Mouse (Mus musculus) lung, embryonic 14.5 days (tissue): ENCODE results near the gene Lrrn2. TPM values are rescaled to one million over a fixed set of nuclear protein-coding genes. Genes with fewer than 3 reads are reported as not detected.
A peak's percentile ranks its signal among the peaks of the same experiment; 100 is the strongest.

Experiments used
- ATAC-seq: fragments of 200-750 bp; cut with Nextera tagmentation; 2 replicates; pipeline ENCODE4 v1.8.0; 2017; ENCODE audit warnings: mild to moderate bottlenecking, moderate TSS enrichment, moderate library complexity; ENCODE audit not compliant: insufficient read depth
- DNase-seq: peaks from one replicate; pipeline ENCODE4 v3.0.0-alpha.2; 2015
- H3K27ac ChIP-seq: fragments of 300-500 bp; sonication (generic); 2 replicates; pipeline ENCODE4 v1.5.1; 2014; ENCODE audit warnings: low read depth, mild to moderate bottlenecking, moderate library complexity
- H3K27me3 ChIP-seq: fragments of 300-500 bp; sonication (generic); 2 replicates; pipeline ENCODE4 v1.6.1; 2014; ENCODE audit warnings: low read length, control low read depth; ENCODE audit not compliant: insufficient read depth
- H3K36me3 ChIP-seq: fragments of 300-500 bp; sonication (generic); 2 replicates; pipeline ENCODE4 v1.6.1; 2014; ENCODE audit warnings: control low read depth; ENCODE audit not compliant: insufficient read depth
- H3K4me1 ChIP-seq: fragments of 300-500 bp; sonication (generic); 2 replicates; pipeline ENCODE4 v1.6.1; 2014; ENCODE audit warnings: antibody characterized with exemption, control low read depth; ENCODE audit not compliant: insufficient read depth
- H3K4me2 ChIP-seq: fragments of 300-500 bp; sonication (generic); 2 replicates; pipeline ENCODE4 v1.6.1; 2014; ENCODE audit warnings: mild to moderate bottlenecking
- H3K4me3 ChIP-seq: fragments of 300-500 bp; sonication (generic); 2 replicates; pipeline ENCODE4 v1.5.1; 2014; ENCODE audit warnings: low read depth, low read length
- H3K9ac ChIP-seq: fragments of 300-500 bp; sonication (generic); 2 replicates; pipeline ENCODE4 v1.6.1; 2014
- H3K9me3 ChIP-seq: fragments of 300-500 bp; sonication (generic); 2 replicates; pipeline ENCODE4 v1.6.1; 2016; ENCODE audit warnings: low read depth, low read length, control low read depth
- CTCF ChIP-seq: IDR thresholded peaks from 2 replicates; pipeline ENCODE4 v1.5.1; 2016; ENCODE audit warnings: antibody characterized with exemption, low read depth
- WGBS: fragments of 180-500 bp; shearing (Covaris S2); extraction: QIAGEN DNeasy Blood & Tissue Kit; methylation state at CpG from one replicate; pipeline ENCODE4 v1.1.7; 2014; 5-methylcytosine and 5-hydroxymethylcytosine counted together
- polyA plus RNA-seq: library from polyadenylated mRNA; unstranded; fragments of >200 nt; fragmentation: Nextera tagmentation; extraction: Ambion mirVana; gene quantifications from 2 replicates; pipeline ENCODE4 v1.2.1, GENCODE M21; 2014

Lrrn2 gene
- polyA plus RNA-seq, 1 experiment from 2014 or later = 3.2 TPM

GRCm38 (mm10) chr1:132885701-132886100 is 5.6 kb downstream of the Lrrn2 start:
- Histone ChIP-seq H3K4me1 (no peaks in the 10 kb centered on the region), H3K9me3 (no peaks in the 10 kb centered on the region), H3K4me2 (no peak overlapping the region), H3K4me3 (no peak overlapping the region), H3K9ac (no peak overlapping the region), H3K27me3 (peaks cover 24% of the 10 kb centered on the region), H3K36me3 (no peaks in the 10 kb centered on the region), H3K27ac (no peak overlapping the region)
- 30% methylated on average over 4 of the region's 4 CpGs for WGBS
- ATAC-seq = no peak
- no peak for TF ChIP-seq CTCF
- no peak for DNase-seq

GRCm38 (mm10) chr1:132886626-132887025 is 6.6 kb downstream of the Lrrn2 start:
- no peaks in the 10 kb centered on the region for H3K4me1 ChIP-seq
- TF ChIP-seq CTCF = no peak
- no peak overlapping the region for H3K9ac ChIP-seq
- peaks cover 15% of the 10 kb centered on the region; the same call in 1 of the 2 replicates for H3K27me3 ChIP-seq
- no peak for DNase-seq
- 52% methylated on average over 4 of the region's 4 CpGs for WGBS
- no peak overlapping the region for H3K27ac ChIP-seq
- no peaks in the 10 kb centered on the region for H3K9me3 ChIP-seq
- no peaks in the 10 kb centered on the region for H3K36me3 ChIP-seq
- no peak overlapping the region for H3K4me2 ChIP-seq
- no peak for ATAC-seq
- no peak overlapping the region for H3K4me3 ChIP-seq

GRCm38 (mm10) chr1:132888811-132889210 is 8.7 kb downstream of the Lrrn2 start:
- H3K36me3 ChIP-seq = no peaks in the 10 kb centered on the region
- no peak overlapping the region for H3K4me3 ChIP-seq
- no peak for TF ChIP-seq CTCF
- ATAC-seq = no peak
- H3K4me2 ChIP-seq = no peak overlapping the region
- H3K9ac ChIP-seq = no peak overlapping the region
- no peak overlapping the region for H3K27ac ChIP-seq
- H3K4me1 ChIP-seq = no peaks in the 10 kb centered on the region
- DNase-seq = no peak
- 69% methylated on average over 4 of the region's 4 CpGs for WGBS
- no peaks in the 10 kb centered on the region for H3K27me3 ChIP-seq
- no peaks in the 10 kb centered on the region for H3K9me3 ChIP-seq

GRCm38 (mm10) chr1:132890161-132890794 is 10.2 kb downstream of the Lrrn2 start:
- H3K4me2 ChIP-seq = no peak overlapping the region
- ATAC-seq (no peak), DNase-seq (peak; percentile 35)
- no peaks in the 10 kb centered on the region for H3K27me3 ChIP-seq
- WGBS = 65% methylated on average over 11 of the region's 11 CpGs
- TF ChIP-seq CTCF = no peak
- H3K9me3 ChIP-seq = no peaks in the 10 kb centered on the region
- H3K9ac ChIP-seq = no peak overlapping the region
- H3K4me1 ChIP-seq = no peaks in the 10 kb centered on the region
- H3K36me3 ChIP-seq = no peaks in the 10 kb centered on the region
- H3K4me3 ChIP-seq = no peak overlapping the region
- no peak overlapping the region for H3K27ac ChIP-seq

GRCm38 (mm10) chr1:132892065-132892464 is 12.0 kb downstream of the Lrrn2 start:
- 82% methylated on average over 2 of the region's 2 CpGs for WGBS
- DNase-seq (no peak), ATAC-seq (no peak)
- Histone ChIP-seq H3K4me2 (no peak overlapping the region), H3K9me3 (no peaks in the 10 kb centered on the region), H3K27ac (no peak overlapping the region), H3K27me3 (no peaks in the 10 kb centered on the region), H3K36me3 (no peaks in the 10 kb centered on the region), H3K9ac (no peak overlapping the region), H3K4me3 (no peak overlapping the region), H3K4me1 (no peaks in the 10 kb centered on the region)
- no peak for TF ChIP-seq CTCF

GRCm38 (mm10) chr1:132893311-132894077 is 13.4 kb downstream of the Lrrn2 start:
- Histone ChIP-seq H3K27me3 (no peaks in the 10 kb centered on the region), H3K9ac (no peak overlapping the region), H3K4me2 (no peak overlapping the region), H3K4me3 (no peak overlapping the region), H3K36me3 (no peaks in the 10 kb centered on the region), H3K4me1 (no peaks in the 10 kb centered on the region), H3K9me3 (no peaks in the 10 kb centered on the region), H3K27ac (no peak overlapping the region)
- no peak for TF ChIP-seq CTCF
- DNase-seq (no peak), ATAC-seq (no peak)
- WGBS = 44% methylated on average over 17 of the region's 17 CpGs

GRCm38 (mm10) chr1:132899029-132899428 is 19.0 kb downstream of the Lrrn2 start:
- Histone ChIP-seq H3K4me1 (no peaks in the 10 kb centered on the region), H3K9me3 (no peaks in the 10 kb centered on the region), H3K9ac (no peak overlapping the region), H3K27ac (no peak overlapping the region), H3K36me3 (no peaks in the 10 kb centered on the region), H3K27me3 (no peaks in the 10 kb centered on the region), H3K4me2 (no peak overlapping the region), H3K4me3 (no peak overlapping the region)
- TF ChIP-seq CTCF = no peak
- DNase-seq (no peak), ATAC-seq (no peak)
- WGBS = 83% methylated on average over 6 of the region's 6 CpGs
